Mouse (Mus musculus): ENCODE data around the gene Cog8.
"Not testable (repeated sequence)": the region's sequence is repeated elsewhere in the genome, so short reads cannot be mapped to it uniquely, and the experiment has no call there.

The Cog8 gene

DNA sequence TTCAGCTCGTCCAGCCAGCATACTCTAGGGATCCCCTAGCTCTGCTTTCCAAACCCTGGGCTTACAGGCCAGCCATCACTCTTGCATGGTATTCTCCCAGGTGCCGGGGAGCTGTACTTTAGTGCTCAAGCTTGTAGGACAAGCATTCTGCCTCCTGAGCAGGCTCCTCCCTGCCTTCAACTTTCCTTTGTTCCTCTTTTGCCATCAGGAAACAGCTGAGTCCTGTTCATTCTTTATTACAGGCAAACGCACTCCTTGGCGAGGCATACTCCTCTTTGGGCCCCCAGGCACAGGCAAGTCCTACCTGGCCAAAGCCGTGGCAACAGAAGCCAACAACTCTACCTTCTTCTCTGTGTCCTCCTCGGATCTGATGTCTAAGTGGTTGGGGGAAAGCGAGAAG is 15.9 kb downstream of the Cog8 start:
- DNase-seq, result no peak

DNA sequence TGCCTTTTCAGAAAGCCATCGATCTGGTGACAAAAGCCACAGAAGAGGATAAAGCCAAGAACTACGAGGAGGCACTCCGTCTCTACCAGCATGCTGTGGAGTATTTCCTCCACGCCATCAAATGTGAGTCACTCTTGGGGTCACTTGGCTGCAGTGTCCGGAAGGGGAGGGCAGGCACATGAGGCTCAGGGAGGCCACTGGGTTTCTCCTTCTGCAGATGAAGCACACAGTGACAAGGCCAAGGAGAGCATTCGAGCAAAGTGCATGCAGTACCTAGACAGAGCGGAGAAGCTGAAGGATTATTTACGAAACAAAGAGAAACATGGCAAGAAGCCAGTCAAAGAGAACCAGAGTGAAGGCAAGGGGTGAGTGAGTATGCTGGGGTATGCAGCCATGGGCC is 19.9 kb downstream of the Cog8 start:
- DNase-seq, result peak; percentile 32 to 66

DNA sequence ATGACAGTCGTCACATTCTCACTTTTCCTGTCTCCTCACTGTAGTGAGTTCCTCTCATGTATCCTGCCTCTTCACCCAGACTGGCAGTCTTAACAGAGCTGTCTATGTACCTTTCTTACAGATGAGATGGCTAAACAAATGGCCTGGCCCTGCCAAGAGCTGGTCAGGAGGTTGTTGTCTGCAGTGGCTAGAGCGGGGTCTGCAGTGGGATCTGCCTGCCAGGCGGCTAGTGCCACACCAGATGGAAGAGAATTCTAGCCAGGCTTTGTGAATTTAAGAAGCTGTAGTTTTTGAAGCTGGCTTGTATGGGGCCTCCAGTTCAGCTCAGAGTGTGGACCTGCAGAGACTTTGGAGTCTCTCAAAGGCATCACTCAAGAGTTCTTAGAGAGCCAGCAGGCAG is 20.8 kb downstream of the Cog8 start:
- no peak for DNase-seq

DNA sequence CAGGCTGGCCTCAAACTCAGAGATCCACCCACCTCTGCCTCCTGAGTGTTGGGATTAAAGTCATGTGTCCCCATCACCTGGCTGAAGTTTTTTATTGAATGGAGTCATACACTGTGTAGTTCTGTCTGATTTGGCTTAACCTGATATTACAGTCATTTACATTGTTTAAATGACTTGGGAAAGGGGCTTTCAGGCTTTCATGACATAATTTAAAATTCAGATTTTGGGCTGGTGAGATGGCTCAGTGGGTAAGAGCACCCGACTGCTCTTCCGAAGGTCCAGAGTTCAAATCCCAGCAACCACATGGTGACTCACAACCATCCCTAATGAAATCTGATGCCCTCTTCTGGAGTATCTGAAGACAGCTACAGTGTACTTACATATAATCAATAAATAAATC is 22.9 kb downstream of the Cog8 start:
- DNase-seq, result not testable (repeated sequence)

DNA sequence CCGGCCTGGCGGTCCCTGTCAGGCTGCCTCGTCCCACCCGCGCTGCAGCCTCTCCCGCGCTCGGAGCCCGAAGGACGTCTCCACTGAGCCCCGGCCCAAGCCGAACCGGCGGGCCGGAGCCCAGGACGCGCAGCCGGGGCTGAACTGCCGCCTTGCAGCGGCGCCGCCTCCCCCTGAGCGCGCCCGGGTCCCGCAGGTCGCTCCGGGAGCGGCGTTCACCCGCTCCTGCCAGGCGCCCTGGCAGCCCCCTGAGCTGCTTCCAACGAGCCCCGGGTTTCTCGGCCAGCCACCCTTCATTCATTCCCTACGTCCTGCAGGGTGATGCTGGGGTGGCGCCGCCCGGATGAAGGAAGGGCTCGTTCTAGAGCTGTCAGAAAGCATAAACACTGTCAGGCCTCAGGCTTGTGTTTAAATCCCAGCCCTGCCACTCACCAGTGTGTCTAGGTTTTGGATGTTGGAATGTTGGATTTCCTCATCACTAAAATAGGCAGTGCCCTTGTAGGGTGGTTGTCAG is 24.9 kb downstream of the Cog8 start:
- DNase-seq, result no peak

DNA sequence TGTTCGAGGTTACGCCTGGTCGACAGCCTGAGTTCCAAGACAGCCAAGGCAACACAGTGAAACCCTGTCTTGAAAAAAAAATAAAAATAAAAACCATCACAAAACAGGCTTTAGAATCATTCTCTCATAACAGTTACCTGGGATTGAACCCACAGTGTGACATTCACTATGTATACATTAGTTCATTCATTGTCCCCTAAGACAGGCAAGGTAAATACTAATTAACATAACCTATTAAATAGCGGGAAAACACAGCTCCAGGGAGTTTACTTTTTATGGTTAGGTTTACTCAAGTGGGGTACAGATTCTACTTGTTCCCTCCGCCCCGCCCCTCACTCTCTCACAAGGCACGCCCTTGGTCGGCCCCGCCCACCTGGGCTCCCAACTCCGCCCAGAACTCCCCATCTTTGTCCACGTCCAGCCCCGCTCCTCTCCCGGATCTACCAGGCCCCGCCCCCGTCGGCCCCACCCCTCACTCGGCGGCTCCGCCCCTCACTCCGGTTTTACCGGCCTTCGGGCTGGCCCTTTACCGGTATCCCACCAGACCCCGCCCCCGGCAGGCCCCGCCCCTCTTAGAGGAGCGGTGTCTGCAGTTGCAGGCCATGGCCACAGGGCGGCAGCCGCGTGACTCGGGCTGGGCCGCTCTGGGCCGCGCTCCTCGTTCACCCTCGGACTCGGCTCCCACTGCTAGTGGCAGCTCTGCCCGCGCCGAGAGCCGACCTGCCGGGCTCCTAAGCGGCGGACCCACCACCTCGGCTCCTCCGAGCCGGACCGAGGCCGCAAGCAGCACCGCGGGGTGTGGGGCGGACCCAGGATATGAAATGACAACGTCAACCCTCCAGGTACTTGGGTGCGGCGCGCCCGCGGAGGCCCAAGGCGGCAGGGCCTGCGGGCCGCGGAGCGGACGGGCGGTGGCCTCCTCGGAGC is 25.6 kb downstream of the Cog8 start, which contains the start of gene Vps4a:
Gene Vps4a, plus strand, starts transcription at position 573 of the 927 bp plus-strand sequence.
- peak; percentile 97 for DNase-seq

DNA sequence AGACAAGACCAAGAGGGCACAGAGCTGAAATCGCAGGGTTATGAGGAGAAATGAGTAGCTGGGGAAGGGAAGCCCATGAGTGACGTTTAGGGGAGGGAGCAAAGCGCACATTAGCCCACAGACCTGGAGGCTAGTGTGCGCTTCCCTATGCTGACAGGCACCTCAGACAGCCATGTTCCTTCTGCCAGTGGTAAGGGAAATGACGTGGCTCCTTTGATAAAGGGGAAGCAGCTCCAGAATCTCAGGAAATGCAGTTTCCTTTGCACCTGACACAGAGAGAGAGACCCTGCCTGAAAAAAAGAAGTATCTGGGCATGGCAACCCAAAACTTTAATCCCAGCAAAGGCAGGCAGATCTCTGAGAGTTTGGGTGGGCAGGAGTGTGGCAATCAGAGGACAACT is 26.4 kb downstream of the Cog8 start:
- DNase-seq, result no peak

DNA sequence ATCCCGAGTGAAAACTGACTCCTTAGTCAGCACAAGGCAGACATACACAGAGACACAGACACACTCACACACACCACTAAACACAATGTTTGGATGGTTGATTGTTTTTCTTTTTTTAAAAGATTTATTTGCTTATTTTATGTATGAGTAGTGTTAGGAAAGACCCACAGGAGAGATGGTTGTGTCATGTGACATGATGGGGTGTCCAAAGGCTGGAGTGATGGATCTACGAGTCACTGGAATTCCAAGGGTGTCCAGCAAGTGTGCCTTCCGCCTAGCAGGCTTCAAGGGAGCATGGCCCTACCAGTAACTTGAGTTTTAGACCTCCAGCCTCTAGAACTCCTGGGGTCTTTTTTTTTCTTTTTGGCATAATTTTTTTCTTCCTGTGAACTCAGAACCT is 27.2 kb downstream of the Cog8 start:
- DNase-seq, result no peak

DNA sequence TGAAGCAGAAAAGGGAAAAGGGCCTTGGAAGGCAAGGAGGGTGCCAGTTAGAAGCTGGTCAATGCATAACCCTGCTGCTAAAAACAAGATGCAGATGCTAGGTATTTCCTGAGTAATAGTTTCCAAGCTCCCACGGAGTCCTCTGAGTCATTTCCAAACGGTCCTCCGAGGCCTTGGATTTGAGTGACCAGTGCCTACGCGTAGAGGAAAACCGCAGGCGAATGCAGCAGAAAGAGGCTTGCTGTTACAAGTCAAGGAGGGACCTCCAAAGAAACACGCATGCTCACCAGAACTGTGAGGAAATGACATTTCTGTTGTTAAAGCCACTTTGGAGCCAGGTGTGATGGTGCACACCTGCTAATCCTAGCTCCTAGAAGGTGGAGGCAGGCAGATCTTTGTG is 33.0 kb downstream of the Cog8 start:
- DNase-seq, result no peak

DNA sequence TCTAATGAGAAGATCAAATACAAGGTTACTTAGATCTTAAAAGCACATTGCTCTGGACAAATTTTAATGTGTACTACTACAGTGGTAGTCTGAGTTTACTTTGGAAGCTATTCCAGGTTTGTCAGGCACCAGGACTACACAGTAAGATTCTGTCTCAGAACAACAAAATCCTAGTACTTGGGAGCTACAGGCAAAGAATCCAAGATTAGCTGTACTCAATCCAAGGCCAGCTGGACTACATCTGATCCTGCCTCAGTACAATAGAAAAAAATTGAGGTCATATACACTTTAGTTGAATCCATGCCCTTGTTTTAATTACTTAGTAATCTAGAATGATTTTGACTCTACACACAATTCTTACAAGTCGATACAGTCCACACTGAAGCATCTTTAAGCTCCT is 41.6 kb downstream of the Cog8 start:
- no peak for DNase-seq

DNA sequence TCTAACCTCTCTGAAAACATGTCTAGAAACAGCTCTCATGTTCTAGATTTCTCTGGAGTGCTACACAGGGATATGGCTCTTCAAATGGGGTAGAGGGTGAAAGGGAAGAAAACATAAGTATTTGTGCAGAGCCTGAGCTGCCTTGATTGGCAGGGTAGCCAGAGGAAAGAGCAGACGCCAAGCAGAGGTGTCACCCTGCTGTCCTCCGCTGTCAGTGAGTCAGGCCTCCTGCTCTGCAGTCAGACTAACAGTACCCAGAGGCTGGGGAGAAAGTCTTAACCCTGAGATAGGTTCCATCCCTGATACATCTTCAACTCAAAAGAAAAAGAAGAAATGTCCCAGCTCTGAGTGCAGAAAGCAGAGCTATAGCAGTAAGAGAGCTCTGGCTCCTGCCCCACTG is 43.8 kb downstream of the Cog8 start:
- no peak for DNase-seq

DNA sequence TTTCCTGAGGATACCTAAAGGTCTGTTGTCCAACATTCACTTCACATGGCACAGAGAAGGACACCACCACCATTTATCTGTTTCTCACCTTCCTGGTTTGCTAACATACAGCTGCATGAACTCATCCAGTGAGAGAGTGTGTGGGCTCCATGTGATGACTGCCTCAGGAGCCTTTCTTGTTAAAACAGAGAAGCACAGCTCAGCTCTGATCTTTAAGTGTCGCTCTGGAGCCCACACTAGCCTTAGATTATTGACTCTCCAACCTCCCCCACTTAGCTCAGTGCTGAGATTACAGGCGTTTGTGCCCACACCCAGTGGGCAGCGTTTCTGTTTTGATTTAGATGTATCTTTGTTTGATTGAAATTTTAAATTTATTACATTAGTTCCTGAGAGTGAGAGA is 48.7 kb downstream of the Cog8 start:
- DNase-seq, result no peak

DNA sequence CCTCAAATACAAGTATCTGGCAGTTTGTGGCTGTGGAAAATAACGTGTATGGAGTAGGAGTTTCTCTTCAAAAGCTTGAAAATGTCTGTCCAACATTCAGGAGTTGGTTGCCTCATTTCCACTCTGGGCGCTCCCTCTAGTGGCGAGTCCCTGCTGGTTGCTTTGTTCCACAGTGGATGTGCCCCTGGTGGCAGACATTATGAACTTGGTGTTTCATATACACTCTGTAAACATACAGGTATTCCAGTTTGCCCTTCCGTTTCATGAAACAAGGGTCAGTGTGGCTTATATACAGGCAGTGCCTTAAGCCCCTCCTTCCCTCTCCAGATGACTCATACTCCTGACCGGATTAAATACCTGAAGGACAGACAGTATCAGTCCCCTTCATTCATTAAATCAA is 54.0 kb downstream of the Cog8 start:
- DNase-seq, result peak; percentile 88 to 95

DNA sequence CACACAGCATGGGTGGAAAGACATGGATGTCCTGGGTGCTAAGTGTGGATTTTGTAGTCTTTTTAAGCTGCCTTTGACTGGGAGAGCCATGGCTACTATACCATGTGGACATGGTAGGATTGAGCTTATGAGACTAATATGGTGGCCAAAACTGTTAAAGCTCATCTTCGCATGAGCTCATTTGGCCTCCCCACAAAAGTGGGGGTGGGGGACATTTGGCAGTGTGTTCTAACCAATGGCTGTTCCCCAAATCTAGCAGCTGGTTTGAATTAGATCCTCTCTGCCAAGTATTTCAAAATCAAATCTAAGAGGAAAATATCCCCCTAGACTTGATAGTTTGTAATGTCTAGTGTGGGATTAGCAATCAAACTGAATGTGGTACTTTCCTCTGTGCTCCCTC is 57.4 kb downstream of the Cog8 start:
- DNase-seq, result no peak

DNA sequence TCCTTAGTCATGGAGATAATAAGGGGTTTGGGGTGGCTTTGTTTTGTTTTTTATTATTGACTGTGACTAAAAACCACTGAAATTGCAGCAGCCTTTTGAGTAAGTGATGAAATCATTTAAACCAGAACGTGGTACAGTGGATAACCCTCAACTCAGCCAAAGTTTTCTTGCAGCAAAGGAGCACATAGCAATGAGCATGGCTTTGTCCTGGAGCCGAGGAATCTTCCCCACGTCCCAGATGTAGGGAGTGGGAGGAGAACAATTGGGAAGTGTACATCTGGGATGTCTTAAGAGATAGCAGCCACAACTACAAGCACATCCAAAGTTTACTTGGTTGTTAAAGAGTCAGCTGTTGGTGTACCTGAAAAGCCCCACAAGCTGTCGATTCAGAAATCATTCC is 59.1 kb downstream of the Cog8 start:
- DNase-seq, result no peak

DNA sequence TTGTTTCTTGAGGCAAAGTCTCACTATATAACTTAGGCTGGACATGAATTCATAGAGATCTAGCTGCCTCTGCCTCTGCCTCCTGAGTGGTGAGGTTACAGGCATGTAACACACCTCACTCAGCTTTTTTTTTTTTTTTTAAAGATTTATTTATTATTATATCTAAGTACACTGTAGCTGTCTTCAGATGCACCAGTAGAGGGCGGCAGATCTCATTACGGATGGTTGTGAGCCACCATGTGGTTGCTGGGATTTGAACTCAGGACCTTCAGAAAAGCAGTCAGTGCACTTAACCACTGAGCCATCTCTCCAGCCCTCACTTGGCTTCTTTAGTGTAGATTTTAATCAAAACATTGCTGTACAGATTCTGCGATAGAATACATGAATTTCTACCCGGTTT is 60.1 kb downstream of the Cog8 start:
- peak in 1 of 2 experiments; percentile 21 for DNase-seq

All from kidney, postnatal 25 days (tissue).